Mouse (Mus musculus): Measurements from ENCODE around the gene Ak9.

- no peak for TF ChIP-seq CTCF (IDR thresholded peaks at IDR 0.05; ENCODE audit: extremely low read depth, insufficient read depth, low read length)
- TF ChIP-seq POLR2A (IDR thresholded peaks at IDR 0.05; ENCODE audit: extremely low read depth, insufficient read depth, low read length), result no peak
Observed at GRCm38 (mm10) chr10:41300161-41300560, 3.6 kb upstream of the Ak9 start.

All from cortical plate, adult 2 months (tissue).